In genomic region chr7:19753587-19753986, GRCm38 (mm10) we compare ENCODE assay signal across 12 mouse cellular contexts. TPM values are rescaled to one million over a fixed set of nuclear protein-coding genes. Genes with fewer than 3 reads are reported as not detected.
DNase-seq lines count a peak whose midpoint lies in the region; ATAC-seq and TF ChIP-seq lines count a peak whose summit lies in the region.
"Had no signal": no experiment of that assay in that cellular context is flagged by ENCODE, and none has a peak within 500 bp of the region (broad histone marks: within the 10 kb centered on the region; RNA-seq: fewer than 3 reads in every experiment).

No protein-coding gene starts in this region.

- DNase-seq in adrenal gland, postnatal 25 days, result peak; percentile 42
- DNase-seq in adrenal gland, postnatal 14 days, result no peak
- DNase-seq in urinary bladder, postnatal 25 days (ENCODE audit: low spot score), result peak; percentile 54
- DNase-seq in urinary bladder, postnatal 4 days (ENCODE audit: low spot score in 2 of 2), result no peak
- peak; percentile 51 to 68 for DNase-seq in kidney, postnatal 4 days
- DNase-seq in stomach, postnatal 0 days (ENCODE audit: low spot score), result peak; percentile 76
- no peak for DNase-seq in cerebellum, adult 8-10 months
- DNase-seq: gastrocnemius, postnatal 10 days had no signal

- H3K4me1 ChIP-seq in stomach, postnatal 0 days (replicated peaks; ENCODE audit: control insufficient read depth, insufficient read depth), result 0 out of 2 replicates have a peak, but pooled peaks cover 2% of the 10 kb centered on the region

- H3K27me3 ChIP-seq in stomach, postnatal 0 days (ENCODE audit: control insufficient read depth, insufficient read depth, low read length), result no peaks in the 10 kb centered on the region
- H3K27me3 ChIP-seq: embryonic facial prominence, embryonic 12.5 days; limb, embryonic 12.5 days had no signal

- WGBS in stomach, postnatal 0 days, result 36% methylated on average over 7 of the region's 7 CpGs

- no peak overlapping the region; the same call in 1 of the 2 replicates for H3K27ac ChIP-seq in stomach, postnatal 0 days (replicated peaks)
- H3K27ac ChIP-seq: embryonic facial prominence, embryonic 12.5 days; limb, embryonic 12.5 days; midbrain, embryonic 10.5 days had no signal

- no peak overlapping the region for H3K9ac ChIP-seq in stomach, postnatal 0 days (ENCODE audit: low read length)
- H3K9ac ChIP-seq: embryonic facial prominence, embryonic 12.5 days; limb, embryonic 12.5 days had no signal

- no peak for TF ChIP-seq EP300 in stomach, postnatal 0 days (optimal IDR thresholded peaks at IDR 0.05)

- H3K36me3 ChIP-seq in stomach, postnatal 0 days (ENCODE audit: control insufficient read depth, insufficient read depth, low read length), result peaks cover 1% of the 10 kb centered on the region; the same call in 1 of the 2 replicates
- H3K36me3 ChIP-seq: embryonic facial prominence, embryonic 12.5 days; midbrain, embryonic 10.5 days had no signal

- H3K9me3 ChIP-seq in stomach, postnatal 0 days (ENCODE audit: control insufficient read depth, low read length), result no peaks in the 10 kb centered on the region
- H3K9me3 ChIP-seq: embryonic facial prominence, embryonic 12.5 days; limb, embryonic 12.5 days; midbrain, embryonic 10.5 days had no signal

- no peak overlapping the region for H3K4me2 ChIP-seq in stomach, postnatal 0 days (replicated peaks; ENCODE audit: low read depth)
- H3K4me2 ChIP-seq: embryonic facial prominence, embryonic 12.5 days; limb, embryonic 12.5 days had no signal

- peak; percentile 16; the same call in 1 of the 2 replicates for ATAC-seq in stomach, postnatal 0 days (ENCODE audit: low FRiP score, low TSS enrichment)
- no peak for ATAC-seq in activated CD4-positive, CD25-positive, alpha-beta regulatory T cell, adult 4 months

- H3K4me3 ChIP-seq in stomach, postnatal 0 days (ENCODE audit: low read depth, low read length), result no peak overlapping the region
- H3K4me3 ChIP-seq: embryonic facial prominence, embryonic 12.5 days; limb, embryonic 12.5 days; midbrain, embryonic 10.5 days had no signal

- TF ChIP-seq CTCF in stomach, postnatal 0 days (IDR thresholded peaks at IDR 0.05; ENCODE audit: low read depth), result peak; percentile 31; the same call in 1 of the 2 replicates

RNA-seq across cellular contexts. Expression of gene Nectin2, which starts 3.3 kb away (rescaled TPM):
- total RNA-seq in adrenal gland, postnatal 25 days (2021), result 62.3 and 66.9 TPM in 2 replicates
- total RNA-seq in adrenal gland, postnatal 14 days (2021), result 90.1 and 94.7 TPM in 2 replicates
- 82.2 and 83.8 TPM in 2 replicates for polyA plus RNA-seq in stomach, postnatal 0 days (2015; fragmentation: Nextera tagmentation; extraction: Ambion mirVana)
- under 1 TPM in 1 of 2 experiments, not detected in 1; 0.56 TPM for polyA plus RNA-seq in activated CD4-positive, CD25-positive, alpha-beta regulatory T cell, adult 4 months (2017; shearing (Covaris generic))

RNA-seq across cellular contexts. Expression of gene Bcam, which starts 17.2 kb away (rescaled TPM):
- total RNA-seq in adrenal gland, postnatal 25 days (2021), result 37.2 TPM in 2 replicates
- 59.8 and 70.8 TPM in 2 replicates for total RNA-seq in adrenal gland, postnatal 14 days (2021)
- polyA plus RNA-seq in stomach, postnatal 0 days (2015; fragmentation: Nextera tagmentation; extraction: Ambion mirVana), result 87.5 and 103 TPM in 2 replicates
- polyA plus RNA-seq in activated CD4-positive, CD25-positive, alpha-beta regulatory T cell, adult 4 months (2017; shearing (Covaris generic)), result 1 to 10 TPM; 1.4 to 1.6 TPM

RNA-seq across cellular contexts. Expression of gene Tomm40, which starts 38.3 kb away (rescaled TPM):
- total RNA-seq in adrenal gland, postnatal 25 days (2021), result 96.1 and 115 TPM in 2 replicates
- total RNA-seq in adrenal gland, postnatal 14 days (2021), result 136 and 145 TPM in 2 replicates
- polyA plus RNA-seq in stomach, postnatal 0 days (2015; fragmentation: Nextera tagmentation; extraction: Ambion mirVana), result 98.0 and 105 TPM in 2 replicates
- 10 to 100 TPM in 1 of 2 experiments, 1 to 10 TPM in 1; 5.7 to 11.7 TPM for polyA plus RNA-seq in activated CD4-positive, CD25-positive, alpha-beta regulatory T cell, adult 4 months (2017; shearing (Covaris generic))

RNA-seq across cellular contexts. Expression of gene Cblc, which starts 43.0 kb away (rescaled TPM):
- 0.55 TPM in 1 of 2 replicates, not detected in the other for total RNA-seq in adrenal gland, postnatal 25 days (2021)
- 1.4 TPM in 1 of 2 replicates, not detected in the other for total RNA-seq in adrenal gland, postnatal 14 days (2021)
- polyA plus RNA-seq in stomach, postnatal 0 days (2015; fragmentation: Nextera tagmentation; extraction: Ambion mirVana), result 44.4 and 48.5 TPM in 2 replicates
- polyA plus RNA-seq in activated CD4-positive, CD25-positive, alpha-beta regulatory T cell, adult 4 months (2017; shearing (Covaris generic)), result not detected

RNA-seq across cellular contexts. Expression of gene Apoe, which starts 54.6 kb away (rescaled TPM):
- total RNA-seq in adrenal gland, postnatal 25 days (2021), result 714 and 971 TPM in 2 replicates
- 972 and 3,675 TPM in 2 replicates for total RNA-seq in adrenal gland, postnatal 14 days (2021)
- 383 and 436 TPM in 2 replicates for polyA plus RNA-seq in stomach, postnatal 0 days (2015; fragmentation: Nextera tagmentation; extraction: Ambion mirVana)
- 10 to 100 TPM in 1 of 2 experiments, 1 to 10 TPM in 1; 4.1 to 16.0 TPM for polyA plus RNA-seq in activated CD4-positive, CD25-positive, alpha-beta regulatory T cell, adult 4 months (2017; shearing (Covaris generic))

Comparison
In these comparisons a context has a peak if more than half of its experiments do, and no peak if none do; other contexts are left out.
1. DNase-seq: peak in adrenal gland, postnatal 25 days (single experiment), urinary bladder, postnatal 25 days (single experiment), kidney, postnatal 4 days (2 of 2) and stomach, postnatal 0 days (single experiment); none in adrenal gland, postnatal 14 days (single experiment), urinary bladder, postnatal 4 days (0 of 2) and cerebellum, adult 8-10 months (single experiment).